Comparison of ENCODE assay signal across 9 mouse cellular contexts in the genomic region with DNA sequence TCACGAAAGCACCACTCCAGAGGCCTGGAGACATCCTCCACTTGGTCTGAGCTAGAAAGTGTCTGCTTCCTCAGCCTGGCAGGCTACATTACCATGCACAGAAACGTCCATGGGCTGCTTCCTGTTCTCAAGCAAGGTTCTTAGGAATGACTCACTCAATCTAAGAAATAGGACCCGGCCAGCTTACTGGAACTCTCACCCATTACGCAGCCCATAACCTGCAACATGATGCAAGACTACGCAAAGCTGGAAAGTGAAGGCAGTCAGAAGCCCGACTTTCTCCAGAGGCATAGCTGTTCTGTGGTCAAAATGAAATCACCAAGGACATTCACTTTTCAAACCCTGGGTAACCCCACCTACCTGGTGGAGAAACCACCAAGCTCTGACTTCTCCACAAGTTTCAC. TPM values are rescaled to one million over a fixed set of nuclear protein-coding genes. Genes with fewer than 3 reads are reported as not detected.
DNase-seq lines count a peak whose midpoint lies in the region; ATAC-seq and TF ChIP-seq lines count a peak whose summit lies in the region.
"Had no signal": no experiment of that assay in that cellular context is flagged by ENCODE, and none has a peak within 500 bp of the region (broad histone marks: within the 10 kb centered on the region; RNA-seq: fewer than 3 reads in every experiment).

No protein-coding gene starts in this region.

- H3K4me3 ChIP-seq in embryonic facial prominence, embryonic 15.5 days (replicated peaks), result no peak overlapping the region
- no peak overlapping the region for H3K4me3 ChIP-seq in embryonic facial prominence, embryonic 10.5 days
- no peak overlapping the region for H3K4me3 ChIP-seq in liver, postnatal 0 days (ENCODE audit: low read depth, low read length)
- H3K4me3 ChIP-seq in stomach, postnatal 0 days (ENCODE audit: low read depth, low read length), result no peak overlapping the region
- H3K4me3 ChIP-seq in cerebellum, adult 2 months (replicated peaks; ENCODE audit: insufficient read depth, low read depth, low read length), result no peak overlapping the region
- H3K4me3 ChIP-seq: embryonic facial prominence, embryonic 13.5 days had no signal

- no peaks in the 10 kb centered on the region for H3K36me3 ChIP-seq in embryonic facial prominence, embryonic 15.5 days
- peaks cover 3% of the 10 kb centered on the region; the same call in 1 of the 2 replicates for H3K36me3 ChIP-seq in embryonic facial prominence, embryonic 10.5 days (replicated peaks)
- H3K36me3 ChIP-seq in liver, postnatal 0 days (replicated peaks; ENCODE audit: insufficient read depth, low read length), result peaks cover 12% of the 10 kb centered on the region
- H3K36me3 ChIP-seq in stomach, postnatal 0 days (ENCODE audit: control insufficient read depth, insufficient read depth, low read length), result no peaks in the 10 kb centered on the region
- H3K36me3 ChIP-seq: embryonic facial prominence, embryonic 13.5 days had no signal

- H3K27ac ChIP-seq in embryonic facial prominence, embryonic 15.5 days (replicated peaks), result 0 out of 2 replicates have a peak overlapping the region, but pooled peaks have one; percentile 24
- no peak overlapping the region for H3K27ac ChIP-seq in embryonic facial prominence, embryonic 10.5 days (replicated peaks)
- H3K27ac ChIP-seq in liver, postnatal 0 days (ENCODE audit: low read depth), result peak overlapping the region; percentile 76
- peak overlapping the region; percentile 66 for H3K27ac ChIP-seq in stomach, postnatal 0 days (replicated peaks)
- no peak overlapping the region for H3K27ac ChIP-seq in cerebellum, adult 2 months (ENCODE audit: insufficient read depth, low read length)
- H3K27ac ChIP-seq: embryonic facial prominence, embryonic 13.5 days had no signal

- no peak overlapping the region for H3K4me2 ChIP-seq in embryonic facial prominence, embryonic 15.5 days (replicated peaks)
- H3K4me2 ChIP-seq in liver, postnatal 0 days (ENCODE audit: low read depth, low read length), result 0 out of 2 replicates have a peak overlapping the region, but pooled peaks have one; percentile 19
- no peak overlapping the region for H3K4me2 ChIP-seq in stomach, postnatal 0 days (replicated peaks; ENCODE audit: low read depth)
- H3K4me2 ChIP-seq: embryonic facial prominence, embryonic 13.5 days had no signal

- H3K4me1 ChIP-seq in embryonic facial prominence, embryonic 15.5 days, result peaks cover 29% of the 10 kb centered on the region
- H3K4me1 ChIP-seq in embryonic facial prominence, embryonic 10.5 days, result peaks cover 31% of the 10 kb centered on the region
- peaks cover 43% of the 10 kb centered on the region for H3K4me1 ChIP-seq in liver, postnatal 0 days (ENCODE audit: insufficient read depth)
- H3K4me1 ChIP-seq in stomach, postnatal 0 days (replicated peaks; ENCODE audit: control insufficient read depth, insufficient read depth), result peaks cover 9% of the 10 kb centered on the region; the same call in 1 of the 2 replicates
- no peaks in the 10 kb centered on the region for H3K4me1 ChIP-seq in cerebellum, adult 2 months (ENCODE audit: control insufficient read depth, insufficient read depth, low read length)

- 64% methylated on average over 6 of the region's 6 CpGs for WGBS in embryonic facial prominence, embryonic 15.5 days
- 82% methylated on average over 6 of the region's 6 CpGs for WGBS in embryonic facial prominence, embryonic 10.5 days
- 41% methylated on average over 6 of the region's 6 CpGs for WGBS in liver, postnatal 0 days (ENCODE audit: insufficient replicate concordance)
- WGBS in stomach, postnatal 0 days, result 46% methylated on average over 6 of the region's 6 CpGs
- WGBS in cerebellum, adult 2 months, result 82% methylated on average over 6 of the region's 6 CpGs

- H3K9me3 ChIP-seq in embryonic facial prominence, embryonic 15.5 days (replicated peaks), result no peaks in the 10 kb centered on the region
- H3K9me3 ChIP-seq in embryonic facial prominence, embryonic 10.5 days, result no peaks in the 10 kb centered on the region
- no peaks in the 10 kb centered on the region for H3K9me3 ChIP-seq in liver, postnatal 0 days (ENCODE audit: low read length)
- no peaks in the 10 kb centered on the region for H3K9me3 ChIP-seq in stomach, postnatal 0 days (ENCODE audit: control insufficient read depth, low read length)
- H3K9me3 ChIP-seq: embryonic facial prominence, embryonic 13.5 days had no signal

- H3K9ac ChIP-seq in embryonic facial prominence, embryonic 15.5 days, result no peak overlapping the region
- peak overlapping the region; percentile 19; the same call in 1 of the 2 replicates for H3K9ac ChIP-seq in liver, postnatal 0 days (replicated peaks)
- H3K9ac ChIP-seq in stomach, postnatal 0 days (ENCODE audit: low read length), result no peak overlapping the region
- H3K9ac ChIP-seq: embryonic facial prominence, embryonic 13.5 days had no signal

- no peak for ATAC-seq in embryonic facial prominence, embryonic 15.5 days (ENCODE audit: insufficient number of reproducible peaks, low FRiP score, low TSS enrichment, low read depth)
- peak; percentile 56 for ATAC-seq in liver, postnatal 0 days
- peak; percentile 74 for ATAC-seq in stomach, postnatal 0 days (ENCODE audit: low FRiP score, low TSS enrichment)

- no peak for DNase-seq in embryonic facial prominence, embryonic 10.5 days (ENCODE audit: low spot score)
- peak; percentile 30 for DNase-seq in thymus, postnatal 4 days
- no peak for DNase-seq in thymus, postnatal 25 days
- DNase-seq in liver, postnatal 0 days, result no peak
- DNase-seq in stomach, postnatal 0 days (ENCODE audit: low spot score), result no peak
- no peak for DNase-seq in cerebellum, adult 2 months
- no peak for DNase-seq in cerebellum, postnatal 4 days (ENCODE audit: low spot score in 2 of 2)

- no peak for TF ChIP-seq CTCF in liver, postnatal 0 days (IDR thresholded peaks at IDR 0.05; ENCODE audit: low read depth)
- no peak for TF ChIP-seq CTCF in stomach, postnatal 0 days (IDR thresholded peaks at IDR 0.05; ENCODE audit: low read depth)
- no peak for TF ChIP-seq CTCF in cerebellum, adult 2 months (IDR thresholded peaks at IDR 0.05; ENCODE audit: borderline replicate concordance, insufficient read depth, low read depth, low read length)

- H3K27me3 ChIP-seq in embryonic facial prominence, embryonic 15.5 days, result no peaks in the 10 kb centered on the region
- H3K27me3 ChIP-seq in embryonic facial prominence, embryonic 10.5 days (replicated peaks; ENCODE audit: low read depth, poor library complexity, severe bottlenecking), result no peaks in the 10 kb centered on the region
- no peaks in the 10 kb centered on the region for H3K27me3 ChIP-seq in liver, postnatal 0 days (ENCODE audit: insufficient read depth, low read length)
- H3K27me3 ChIP-seq in stomach, postnatal 0 days (ENCODE audit: control insufficient read depth, insufficient read depth, low read length), result no peaks in the 10 kb centered on the region
- no peaks in the 10 kb centered on the region for H3K27me3 ChIP-seq in cerebellum, adult 2 months (ENCODE audit: control insufficient read depth, insufficient read depth, low read length)
- H3K27me3 ChIP-seq: embryonic facial prominence, embryonic 13.5 days had no signal

- peak; percentile 67 for TF ChIP-seq EP300 in liver, postnatal 0 days (IDR thresholded peaks at IDR 0.05; ENCODE audit: low read depth)
- TF ChIP-seq EP300 in stomach, postnatal 0 days (optimal IDR thresholded peaks at IDR 0.05), result no peak

- no peak for TF ChIP-seq POLR2A in cerebellum, adult 2 months (IDR thresholded peaks at IDR 0.05; ENCODE audit: borderline replicate concordance, insufficient read depth, low read length)

RNA-seq across cellular contexts. Expression of a gene that starts 19.0 kb away (rescaled TPM):
- polyA plus RNA-seq in embryonic facial prominence, embryonic 15.5 days (2015; fragmentation: Nextera tagmentation; extraction: Ambion mirVana), result 50.7 and 56.1 TPM in 2 replicates
- 33.0 and 33.7 TPM in 2 replicates for polyA plus RNA-seq in embryonic facial prominence, embryonic 10.5 days (2016; fragmentation: Nextera tagmentation; extraction: Ambion mirVana)
- polyA plus RNA-seq in liver, postnatal 0 days (2015; fragmentation: Nextera tagmentation; extraction: Ambion mirVana), result 58.7 and 59.4 TPM in 2 replicates
- 125 and 144 TPM in 2 replicates for polyA plus RNA-seq in stomach, postnatal 0 days (2015; fragmentation: Nextera tagmentation; extraction: Ambion mirVana)
- polyA plus RNA-seq in cerebellum, adult 2 months (2012; rRNA removed), result 18.6 and 19.6 TPM in 2 replicates

RNA-seq across cellular contexts. Expression of a gene that starts 26.4 kb away (rescaled TPM):
- polyA plus RNA-seq in embryonic facial prominence, embryonic 15.5 days (2015; fragmentation: Nextera tagmentation; extraction: Ambion mirVana), result 242 and 268 TPM in 2 replicates
- polyA plus RNA-seq in embryonic facial prominence, embryonic 10.5 days (2016; fragmentation: Nextera tagmentation; extraction: Ambion mirVana), result 364 and 384 TPM in 2 replicates
- polyA plus RNA-seq in liver, postnatal 0 days (2015; fragmentation: Nextera tagmentation; extraction: Ambion mirVana), result 86.9 and 90.7 TPM in 2 replicates
- 116 and 127 TPM in 2 replicates for polyA plus RNA-seq in stomach, postnatal 0 days (2015; fragmentation: Nextera tagmentation; extraction: Ambion mirVana)
- 252 and 264 TPM in 2 replicates for polyA plus RNA-seq in cerebellum, adult 2 months (2012; rRNA removed)

Comparison
In these comparisons a context has a peak if more than half of its experiments do, and no peak if none do; other contexts are left out.
1. H3K27ac ChIP-seq: peak in embryonic facial prominence, embryonic 15.5 days (single experiment), liver, postnatal 0 days (single experiment) and stomach, postnatal 0 days (single experiment); none in embryonic facial prominence, embryonic 10.5 days (single experiment) and cerebellum, adult 2 months (single experiment).